Mouse (Mus musculus) limb, embryonic 15.5 days (tissue): ENCODE measurements around the gene Ddx4. TPM values are rescaled to one million over a fixed set of nuclear protein-coding genes. Genes with fewer than 3 reads are reported as not detected.
A peak's percentile ranks its signal among the peaks of the same experiment; 100 is the strongest.
"Not testable (repeated sequence)": the region's sequence is repeated elsewhere in the genome, so short reads cannot be mapped to it uniquely, and the experiment has no call there.

Source experiments
- ATAC-seq: fragments of 200-750 bp; cut with Nextera tagmentation; 2 replicates; pipeline ENCODE4 v1.8.0; 2017; ENCODE audit warnings: low read depth, moderate TSS enrichment; ENCODE audit not compliant: insufficient number of reproducible peaks, low FRiP score, low TSS enrichment
- H3K27ac ChIP-seq: fragments of 300-500 bp; sonication (generic); 2 replicates; pipeline ENCODE4 v1.5.1; 2015; ENCODE audit warnings: moderate library complexity, mild to moderate bottlenecking, inconsistent platforms
- H3K27me3 ChIP-seq: fragments of 300-500 bp; sonication (generic); 2 replicates; pipeline ENCODE4 v1.6.1; 2015; ENCODE audit warnings: inconsistent platforms
- H3K36me3 ChIP-seq: fragments of 300-500 bp; sonication (generic); 2 replicates; pipeline ENCODE4 v1.6.1; 2015; ENCODE audit warnings: inconsistent platforms
- H3K4me1 ChIP-seq: fragments of 300-500 bp; sonication (generic); 2 replicates; pipeline ENCODE4 v1.6.1; 2015; ENCODE audit warnings: inconsistent platforms
- H3K4me2 ChIP-seq: fragments of 300-500 bp; sonication (generic); 2 replicates; pipeline ENCODE4 v1.6.1; 2015; ENCODE audit warnings: mild to moderate bottlenecking, inconsistent platforms
- H3K4me3 ChIP-seq: fragments of 300-500 bp; sonication (generic); 2 replicates; pipeline ENCODE4 v1.5.1; 2015; ENCODE audit warnings: mild to moderate bottlenecking, inconsistent platforms
- H3K9ac ChIP-seq: fragments of 300-500 bp; sonication (generic); 2 replicates; pipeline ENCODE4 v1.6.1; 2015; ENCODE audit warnings: inconsistent platforms
- H3K9me3 ChIP-seq: fragments of 300-500 bp; sonication (generic); 2 replicates; pipeline ENCODE4 v1.6.1; 2016; ENCODE audit warnings: inconsistent platforms
- WGBS: fragments of 180-500 bp; shearing (Covaris S2); methylation state at CpG from one replicate; pipeline ENCODE4 v1.1.7; 2015; 5-methylcytosine and 5-hydroxymethylcytosine counted together
- polyA plus RNA-seq: library from polyadenylated mRNA; unstranded; fragments of >200 nt; fragmentation: Nextera tagmentation; extraction: Ambion mirVana; gene quantifications from 2 replicates; pipeline ENCODE4 v1.2.1, GENCODE M21; 2015

Ddx4 gene
- polyA plus RNA-seq, 1 experiment from 2014 or later, result 0.63 TPM

DNA sequence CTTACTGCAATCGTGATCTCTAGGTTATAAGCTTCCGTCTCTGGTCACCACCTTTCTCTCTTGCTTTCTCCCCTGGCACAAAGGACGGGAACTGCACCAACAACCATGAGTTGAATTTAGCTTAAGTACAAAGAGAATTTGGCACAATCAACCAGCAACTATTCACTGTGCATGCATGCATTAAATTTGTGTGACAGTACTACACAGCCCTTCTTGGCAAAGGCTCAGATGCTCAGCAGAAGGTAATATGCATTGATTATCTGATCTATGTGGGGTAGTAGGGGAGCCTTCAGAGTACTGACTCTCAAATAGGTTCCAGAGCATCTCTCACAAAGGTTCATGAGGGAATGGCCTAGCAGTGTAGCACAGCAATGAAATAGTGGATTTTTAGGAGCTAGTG, 70.5 kb downstream of the Ddx4 start:
- Histone ChIP-seq H3K4me2 (no peak overlapping the region), H3K27ac (no peak overlapping the region), H3K9ac (no peak overlapping the region), H3K4me3 (no peak overlapping the region), H3K9me3 (no peaks in the 10 kb centered on the region), H3K36me3 (no peaks in the 10 kb centered on the region), H3K27me3 (no peaks in the 10 kb centered on the region), H3K4me1 (peaks cover 11% of the 10 kb centered on the region; the same call in 1 of the 2 replicates)
- WGBS, result 78% methylated on average over 3 of the region's 3 CpGs
- ATAC-seq, result no peak

DNA sequence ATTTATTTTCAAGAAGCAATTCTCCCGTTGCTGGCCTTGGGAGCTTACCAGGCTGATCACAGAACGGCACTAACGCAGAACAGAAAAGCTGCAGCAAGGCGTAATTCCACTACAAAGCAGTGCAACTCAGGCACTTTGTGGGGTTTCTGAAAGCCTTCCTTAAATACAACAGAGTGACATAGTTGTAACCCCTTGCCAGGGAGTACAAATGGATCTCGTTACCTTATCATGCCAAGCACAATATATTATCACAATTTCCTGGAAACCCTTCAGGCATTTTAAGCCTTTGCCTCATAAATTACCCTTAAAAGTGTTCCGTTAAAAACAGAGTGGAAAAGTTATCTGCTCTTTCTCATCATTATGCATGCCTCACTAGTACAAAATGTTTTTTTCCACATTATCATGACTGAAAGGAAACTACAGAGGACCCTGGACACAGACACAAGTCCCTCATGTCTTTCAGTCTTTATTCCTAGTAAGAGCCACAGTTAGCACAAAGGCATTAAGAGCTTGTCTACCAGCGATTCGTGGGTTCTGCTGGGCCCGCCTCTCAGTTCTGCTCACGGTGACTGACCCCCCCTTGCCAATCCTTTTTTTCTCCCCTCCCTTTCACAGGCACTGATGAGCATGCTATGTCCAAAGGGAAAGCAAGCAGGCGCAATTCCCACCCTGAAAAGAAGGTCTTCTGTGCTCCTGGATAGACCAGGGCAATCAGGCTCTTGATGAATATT, 71.5 kb downstream of the Ddx4 start:
- Histone ChIP-seq H3K27ac (peak overlapping the region; percentile 63), H3K4me3 (no peak overlapping the region), H3K9ac (no peak overlapping the region), H3K36me3 (no peaks in the 10 kb centered on the region), H3K27me3 (no peaks in the 10 kb centered on the region), H3K9me3 (no peaks in the 10 kb centered on the region), H3K4me2 (no peak overlapping the region), H3K4me1 (peaks cover 11% of the 10 kb centered on the region; the same call in 1 of the 2 replicates)
- 19% methylated on average over 11 of the region's 11 CpGs for whole genome bisulfite sequencing
- ATAC-seq, result 0 out of 2 replicates have a peak, but pooled peaks have one; percentile 44

DNA sequence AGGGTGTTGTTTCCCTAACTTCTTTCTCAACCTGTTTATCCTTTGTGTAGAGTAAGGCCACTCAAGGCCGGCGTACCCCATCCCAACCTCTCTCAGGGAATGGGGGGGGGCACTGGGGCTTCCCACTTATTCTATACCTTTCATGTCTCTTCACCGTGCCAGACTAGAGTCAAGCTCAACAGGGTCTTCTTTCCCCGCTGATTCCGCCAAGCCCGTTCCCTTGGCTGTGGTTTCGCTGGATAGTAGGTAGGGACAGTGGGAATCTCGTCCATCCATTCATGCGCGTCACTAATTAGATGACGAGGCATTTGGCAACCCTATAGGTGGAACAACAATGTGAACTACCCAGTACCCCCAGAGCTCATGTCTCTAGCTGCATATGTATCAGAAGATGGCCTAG, 74.2 kb downstream of the Ddx4 start:
- ATAC-seq, H3K4me3 ChIP-seq, H3K9ac ChIP-seq, H3K27ac ChIP-seq, H3K36me3 ChIP-seq, H3K4me2 ChIP-seq, H3K27me3 ChIP-seq, H3K9me3 ChIP-seq: not testable (repeated sequence)
- 90% methylated on average over 11 of the region's 11 CpGs for WGBS
- H3K4me1 ChIP-seq, result peaks cover 11% of the 10 kb centered on the region; the same call in 1 of the 2 replicates

DNA sequence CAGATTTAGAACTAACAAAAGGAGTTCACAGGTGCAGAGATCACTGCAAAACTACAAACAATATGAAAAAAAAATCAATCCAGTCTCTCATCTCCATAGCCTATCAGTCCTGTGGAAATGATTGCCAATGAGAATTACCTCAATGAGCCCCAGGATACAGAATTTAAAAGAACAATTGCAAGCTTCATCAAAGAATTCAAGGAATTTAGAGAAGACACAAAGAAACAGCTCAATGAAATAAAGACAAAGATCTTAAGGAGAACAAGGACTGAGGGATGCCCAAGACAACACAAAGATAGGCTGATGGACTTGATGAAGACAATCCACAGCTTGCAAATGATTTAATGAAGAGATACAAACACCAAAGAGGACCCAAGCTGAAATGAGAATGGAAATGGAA, 78.5 kb downstream of the Ddx4 start:
- no peaks in the 10 kb centered on the region for H3K27me3 ChIP-seq
- no peaks in the 10 kb centered on the region for H3K4me1 ChIP-seq
- no peak for ATAC-seq
- H3K27ac ChIP-seq, result no peak overlapping the region
- no peaks in the 10 kb centered on the region for H3K9me3 ChIP-seq
- H3K4me2 ChIP-seq, result no peak overlapping the region
- H3K9ac ChIP-seq, result no peak overlapping the region
- no peaks in the 10 kb centered on the region for H3K36me3 ChIP-seq
- H3K4me3 ChIP-seq, result no peak overlapping the region

DNA sequence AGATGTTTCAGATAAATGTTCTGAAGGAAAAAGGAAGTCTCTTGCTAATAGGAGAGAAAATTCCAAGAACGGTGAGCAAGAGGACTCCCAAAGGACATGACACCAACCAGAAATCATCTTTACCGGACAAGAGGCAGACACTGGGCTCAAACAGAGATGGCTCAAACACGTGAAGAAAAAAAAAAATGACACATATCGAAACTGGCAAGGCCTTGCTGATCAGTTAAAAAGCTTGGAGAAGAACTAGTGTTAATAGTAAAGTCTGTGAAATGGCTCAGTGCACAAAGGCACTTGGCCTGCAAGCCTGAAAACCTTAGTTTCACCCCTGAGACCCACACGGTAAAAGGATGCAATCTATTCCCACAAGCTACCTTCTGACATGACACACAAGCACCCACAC, 81.5 kb downstream of the Ddx4 start:
- no peak overlapping the region for H3K9ac ChIP-seq
- no peak for ATAC-seq
- no peak overlapping the region for H3K4me3 ChIP-seq
- WGBS, result 72% methylated on average over 5 of the region's 5 CpGs
- no peaks in the 10 kb centered on the region for H3K27me3 ChIP-seq
- H3K36me3 ChIP-seq, result no peaks in the 10 kb centered on the region
- no peaks in the 10 kb centered on the region for H3K4me1 ChIP-seq
- H3K9me3 ChIP-seq, result no peaks in the 10 kb centered on the region
- no peak overlapping the region for H3K4me2 ChIP-seq
- no peak overlapping the region for H3K27ac ChIP-seq

DNA sequence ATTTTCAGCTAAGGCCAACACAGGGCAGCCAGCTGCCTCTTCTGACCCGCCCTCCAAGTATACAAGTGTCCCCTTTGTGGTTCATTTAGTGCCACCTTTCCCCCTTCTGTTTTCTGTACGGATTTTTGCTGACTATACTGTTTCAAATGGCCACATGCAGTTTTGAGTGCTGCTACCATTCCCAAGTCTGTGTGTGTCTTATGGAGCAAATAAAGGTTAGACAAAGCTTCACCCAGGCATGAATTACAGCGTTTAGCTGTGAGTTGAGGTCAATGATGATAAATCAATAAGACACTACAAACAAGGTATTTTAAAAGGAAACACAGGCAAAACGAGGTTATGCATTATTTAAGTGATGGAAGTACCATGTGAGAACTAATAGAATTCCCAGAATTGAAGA, 82.7 kb downstream of the Ddx4 start:
- no peak overlapping the region for H3K4me3 ChIP-seq
- WGBS, result 33% methylated on average over 4 of the region's 4 CpGs
- no peak overlapping the region for H3K27ac ChIP-seq
- H3K4me1 ChIP-seq, result no peaks in the 10 kb centered on the region
- H3K27me3 ChIP-seq, result no peaks in the 10 kb centered on the region
- H3K4me2 ChIP-seq, result no peak overlapping the region
- ATAC-seq, result no peak
- H3K9me3 ChIP-seq, result no peaks in the 10 kb centered on the region
- no peaks in the 10 kb centered on the region for H3K36me3 ChIP-seq
- H3K9ac ChIP-seq, result no peak overlapping the region

DNA sequence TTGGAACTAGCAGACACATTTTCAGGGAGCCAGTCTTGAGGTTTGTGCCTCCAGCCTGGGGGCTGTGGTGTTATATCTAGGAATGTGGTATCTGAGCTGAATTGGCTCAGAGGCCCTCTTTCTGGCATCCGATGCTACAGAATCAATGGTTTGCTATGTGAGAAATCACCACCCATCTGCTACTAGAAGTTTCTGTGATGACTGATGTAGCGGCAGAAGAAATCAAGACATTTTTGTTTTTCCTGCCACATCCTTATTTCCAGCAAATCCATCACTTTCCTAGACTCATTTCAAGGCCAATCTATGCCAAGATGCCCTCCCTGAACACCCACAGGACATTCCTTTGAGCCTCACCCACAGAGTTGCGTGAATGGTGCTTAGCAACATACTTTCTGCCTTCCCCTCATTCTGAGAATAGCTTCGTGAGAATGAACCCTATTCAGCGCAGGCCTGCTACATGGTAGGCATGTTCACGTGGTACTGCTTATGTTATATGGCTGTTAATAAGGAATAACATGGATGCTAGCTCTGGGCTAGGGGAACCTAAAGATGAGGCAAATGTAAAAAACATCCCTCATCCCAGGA, 91.6 kb downstream of the Ddx4 start:
- Histone ChIP-seq H3K4me3 (no peak overlapping the region), H3K9ac (no peak overlapping the region), H3K9me3 (no peaks in the 10 kb centered on the region), H3K27ac (no peak overlapping the region), H3K27me3 (no peaks in the 10 kb centered on the region), H3K4me1 (no peaks in the 10 kb centered on the region), H3K4me2 (no peak overlapping the region), H3K36me3 (no peaks in the 10 kb centered on the region)
- no peak for ATAC-seq
- 77% methylated on average over 6 of the region's 6 CpGs for WGBS

DNA sequence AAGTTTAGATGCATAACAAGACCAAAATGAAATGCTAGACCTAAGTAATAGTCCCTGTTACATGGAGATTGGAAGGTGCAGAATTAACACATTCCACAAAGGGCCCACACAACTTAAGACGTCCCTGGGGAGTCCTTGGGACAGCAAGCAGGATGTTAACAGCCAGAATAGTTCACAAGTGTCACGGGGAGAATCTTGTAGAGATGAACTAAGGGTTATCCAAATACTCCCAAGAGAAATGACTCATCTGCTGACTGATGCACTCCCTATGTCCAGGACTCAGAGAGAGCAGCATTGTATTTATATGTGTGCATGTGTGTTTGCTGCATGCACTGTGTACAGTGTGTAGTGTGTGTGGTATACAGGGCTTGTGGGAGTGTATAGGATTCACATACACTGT, 95.8 kb downstream of the Ddx4 start:
- Histone ChIP-seq H3K27me3 (no peaks in the 10 kb centered on the region), H3K4me2 (no peak overlapping the region), H3K27ac (no peak overlapping the region), H3K9me3 (no peaks in the 10 kb centered on the region), H3K36me3 (no peaks in the 10 kb centered on the region), H3K4me3 (no peak overlapping the region), H3K4me1 (no peaks in the 10 kb centered on the region), H3K9ac (no peak overlapping the region)
- WGBS, result 49% methylated on average over 2 of the region's 2 CpGs
- no peak for ATAC-seq

DNA sequence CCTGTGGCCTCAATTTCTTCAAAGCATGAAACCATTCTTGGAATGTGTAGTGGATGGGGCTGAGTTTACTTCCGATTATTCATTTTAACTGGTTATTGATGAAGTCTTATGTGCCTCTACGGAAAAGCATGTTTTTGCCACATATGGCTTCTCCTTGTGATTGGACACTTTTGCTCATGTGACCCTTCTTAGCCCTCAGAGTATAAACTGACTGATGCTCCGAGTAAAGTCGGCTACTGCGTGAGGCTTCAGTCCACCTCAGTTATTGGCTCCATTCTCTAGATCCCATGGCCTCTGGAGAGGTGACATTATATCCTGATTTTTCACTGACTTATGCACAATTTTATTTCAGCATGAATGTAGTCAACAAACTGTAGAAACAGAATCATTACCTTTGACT, 99.0 kb downstream of the Ddx4 start:
- Histone ChIP-seq H3K9ac (no peak overlapping the region), H3K36me3 (no peaks in the 10 kb centered on the region), H3K4me2 (no peak overlapping the region), H3K27me3 (no peaks in the 10 kb centered on the region), H3K4me3 (no peak overlapping the region), H3K27ac (no peak overlapping the region), H3K9me3 (no peaks in the 10 kb centered on the region), H3K4me1 (no peaks in the 10 kb centered on the region)
- 90% methylated on average over 5 of the region's 5 CpGs for WGBS
- no peak for ATAC-seq

DNA sequence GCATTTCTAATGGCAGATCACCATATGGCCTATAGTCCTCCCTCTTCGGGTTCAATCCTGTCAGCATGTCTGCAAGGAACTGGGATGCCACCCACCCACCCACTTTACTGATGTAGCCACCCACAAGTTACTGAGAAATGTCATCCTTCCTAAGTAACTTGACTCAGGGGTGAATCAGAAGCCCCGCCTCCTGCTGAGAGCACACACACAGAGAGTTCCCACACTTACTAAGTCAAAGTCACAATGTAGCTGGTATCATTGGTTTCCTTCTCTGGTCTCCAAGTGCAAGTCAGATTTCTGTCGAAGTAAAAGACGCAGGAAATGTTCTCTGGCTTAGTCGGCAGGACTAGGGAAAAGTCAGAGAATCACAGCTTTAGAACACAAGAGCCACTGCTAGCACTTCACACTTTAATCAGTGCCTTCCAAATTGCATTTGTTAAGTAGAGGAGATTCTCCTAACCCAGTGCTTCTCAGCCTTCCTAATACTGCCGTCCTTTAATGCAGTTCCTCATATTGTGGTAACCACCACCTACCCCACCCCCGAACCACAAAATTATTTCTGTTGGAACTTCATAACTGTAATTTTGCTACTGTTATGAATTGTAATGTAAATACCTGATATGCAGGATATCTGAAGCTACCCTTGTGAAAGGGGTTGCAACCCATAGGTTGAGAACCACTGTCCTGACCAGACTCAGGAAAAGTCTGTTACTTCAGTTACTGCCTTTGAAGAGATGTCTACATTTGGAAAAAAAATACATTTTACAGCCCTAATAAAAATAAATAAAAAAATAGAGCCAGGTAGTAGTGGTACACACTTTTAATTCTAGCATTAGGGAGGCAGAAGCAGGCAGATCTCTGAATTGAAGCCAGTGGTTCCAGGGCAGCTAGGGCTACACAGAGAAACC, 100.4 kb downstream of the Ddx4 start:
- Histone ChIP-seq H3K9ac (no peak overlapping the region), H3K4me3 (no peak overlapping the region), H3K9me3 (no peaks in the 10 kb centered on the region), H3K27me3 (no peaks in the 10 kb centered on the region), H3K36me3 (no peaks in the 10 kb centered on the region), H3K4me2 (no peak overlapping the region), H3K4me1 (no peaks in the 10 kb centered on the region), H3K27ac (no peak overlapping the region)
- 79% methylated on average over 7 of the region's 7 CpGs for WGBS
- ATAC-seq, result no peak
